Mouse (Mus musculus) CD4-positive helper T cell, adult 2 months (primary cell): ENCODE results near the gene Asic4.

Experiments used
- DNase-seq: peaks from one replicate; pipeline ENCODE4 v3.0.0-alpha.2; 2012; ENCODE audit warnings: low read depth, missing footprints, low spot score

Asic4 gene

DNA sequence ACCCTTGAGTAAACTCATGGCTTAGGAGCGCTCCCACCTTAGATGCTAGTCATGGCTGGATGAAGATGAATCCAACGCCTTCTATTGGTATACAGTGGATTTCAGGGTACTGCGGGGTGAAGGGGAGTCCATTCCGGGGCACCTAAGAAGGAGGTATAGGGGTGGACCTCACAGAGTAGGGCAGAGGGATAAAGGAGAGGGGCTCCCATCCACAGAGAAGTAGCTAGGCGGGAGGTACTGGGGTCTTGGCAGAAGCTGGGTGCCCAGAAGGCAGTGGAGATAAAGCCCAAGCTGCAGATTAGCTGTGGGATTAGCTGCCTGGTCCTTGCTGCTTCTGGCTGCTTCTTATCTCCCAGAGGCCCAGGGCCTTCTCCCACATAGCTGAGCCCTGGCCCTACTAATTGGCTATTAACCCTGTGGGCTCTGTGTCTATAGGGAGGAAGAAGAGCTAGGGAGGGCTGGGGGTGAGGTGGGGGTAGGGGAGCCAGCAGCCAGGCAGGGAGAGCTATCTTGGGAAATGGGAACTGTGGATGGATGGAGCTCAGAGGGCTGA, 13.5 kb downstream of the Asic4 start:
- DNase-seq: no peak

GRCm38 (mm10) chr1:75467215-75467927, 17.1 kb downstream of the Asic4 start:
- DNase-seq: peak; percentile 67

GRCm38 (mm10) chr1:75469287-75469825, 19.1 kb downstream of the Asic4 start:
- DNase-seq: no peak

DNA sequence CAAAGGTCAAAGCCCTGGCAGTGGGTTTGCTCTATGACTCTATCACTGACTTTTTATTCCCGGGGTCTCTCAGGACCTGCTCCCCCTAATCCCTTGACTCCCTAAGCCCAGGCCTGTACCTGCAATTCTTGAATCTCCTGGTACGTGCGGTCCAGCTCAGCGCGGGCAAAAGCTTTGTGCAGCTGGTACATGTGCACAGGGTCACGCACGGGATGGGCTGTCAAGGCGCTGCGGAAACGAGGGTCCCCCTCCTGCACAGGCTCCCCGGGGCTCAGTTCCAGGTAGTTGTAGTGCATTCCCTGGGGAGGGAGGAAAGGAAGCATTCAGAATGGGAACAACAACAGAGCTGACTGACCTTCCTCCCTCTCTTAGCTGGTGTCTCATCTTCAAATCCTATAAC, 26.2 kb downstream of the Asic4 start:
- no peak for DNase-seq

GRCm38 (mm10) chr1:75477264-75477965, 27.2 kb downstream of the Asic4 start:
- peak; percentile 81 for DNase-seq

- peak; percentile 45 for DNase-seq
Observed at GRCm38 (mm10) chr1:75477966-75478290, 27.7 kb downstream of the Asic4 start.

- no peak for DNase-seq
Observed at GRCm38 (mm10) chr1:75478497-75478896, 28.3 kb downstream of the Asic4 start.

DNA sequence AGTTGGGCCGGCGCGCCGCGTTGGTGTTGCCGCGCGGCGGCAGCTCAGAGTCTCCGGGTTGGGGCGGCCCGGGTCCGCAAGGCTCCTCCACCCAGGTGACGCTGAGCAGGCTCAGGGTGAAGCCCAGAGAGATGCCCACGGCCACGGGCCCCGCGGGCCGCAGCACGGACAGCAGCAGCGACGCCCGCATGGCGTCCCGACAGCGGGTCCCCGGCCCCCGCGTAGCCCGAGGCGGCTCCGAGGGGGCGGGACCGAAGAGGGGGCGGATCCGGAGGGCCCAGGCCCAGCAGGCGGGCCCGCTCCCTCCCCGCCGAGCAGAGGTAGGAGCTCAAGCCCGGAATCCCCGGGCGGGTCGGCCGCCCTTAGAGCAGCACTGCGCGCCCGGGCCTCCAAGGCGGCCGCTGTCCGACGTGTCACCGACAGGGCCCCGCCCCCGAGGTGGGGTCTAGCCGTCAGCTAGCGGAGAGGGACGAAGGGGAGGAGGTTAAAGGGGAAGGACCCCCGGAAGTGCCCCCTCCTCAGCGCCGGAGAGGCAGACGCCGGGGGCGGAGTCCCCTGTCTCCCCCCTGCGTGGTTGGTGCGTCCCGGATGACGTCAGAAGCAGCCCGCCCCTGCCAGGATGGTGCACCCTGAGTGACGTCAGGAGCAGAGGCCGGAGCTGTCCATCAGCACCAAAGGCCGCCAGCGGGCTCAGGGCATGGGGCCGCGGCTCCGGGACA, 28.8 kb downstream of the Asic4 start, which contains the start of the genes Chpf and Tmem198:
Gene Chpf (minus strand): TSS at position 392 of the 719 bp plus-strand sequence.
Gene Tmem198 (plus strand): TSS at position 617 of the 719 bp plus-strand sequence.
- DNase-seq: peak; percentile 95

DNA sequence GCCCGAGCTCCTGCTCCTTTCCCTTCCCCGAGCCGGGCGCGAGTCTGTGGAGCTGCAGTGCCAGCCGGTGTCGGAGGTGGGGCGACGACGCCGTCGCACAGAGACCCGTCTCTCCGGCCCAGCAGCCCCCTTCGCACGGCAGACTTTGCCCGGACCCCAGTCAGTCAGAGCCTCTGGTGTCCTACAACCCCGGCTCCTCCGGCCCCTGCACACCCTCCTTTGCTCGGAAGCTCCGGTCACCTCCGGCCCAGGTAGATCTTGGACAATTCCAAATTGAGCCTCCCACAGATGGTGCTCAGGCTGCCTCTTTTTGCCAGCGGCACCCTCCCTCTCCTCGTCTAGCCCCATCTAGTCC, 29.4 kb downstream of the Asic4 start:
- no peak for DNase-seq

GRCm38 (mm10) chr1:75480036-75480435, 29.8 kb downstream of the Asic4 start:
- no peak for DNase-seq

GRCm38 (mm10) chr1:75480735-75481134, 30.5 kb downstream of the Asic4 start:
- DNase-seq: no peak

DNA sequence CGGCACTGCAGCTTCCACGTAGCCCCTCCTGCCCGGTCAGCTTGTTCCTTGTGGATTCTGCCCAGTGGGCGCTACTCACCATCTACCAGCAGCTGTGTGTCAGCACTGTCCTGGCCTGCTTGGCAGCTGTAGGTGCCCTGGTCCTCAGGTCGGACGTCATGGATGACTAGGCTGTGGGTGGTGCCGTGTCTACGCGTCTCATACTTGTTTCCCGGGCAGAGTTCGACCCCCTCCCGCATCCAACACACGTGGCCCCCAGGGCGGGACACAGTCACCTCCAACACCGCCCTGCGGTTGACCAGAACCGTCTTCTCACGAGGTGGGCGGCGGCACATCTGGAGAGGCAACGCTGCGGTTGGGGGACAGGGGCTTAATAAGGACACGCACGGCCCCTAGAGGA, 36.3 kb downstream of the Asic4 start:
- peak; percentile 48 for DNase-seq

- peak; percentile 17 for DNase-seq
Observed at GRCm38 (mm10) chr1:75487040-75487404, 36.8 kb downstream of the Asic4 start.

GRCm38 (mm10) chr1:75487405-75488161, 37.3 kb downstream of the Asic4 start:
- DNase-seq: peak; percentile 84

- no peak for DNase-seq
Observed at GRCm38 (mm10) chr1:75490785-75491551, 40.7 kb downstream of the Asic4 start.

- DNase-seq: no peak
Observed at GRCm38 (mm10) chr1:75492579-75493170, 42.4 kb downstream of the Asic4 start.

DNA sequence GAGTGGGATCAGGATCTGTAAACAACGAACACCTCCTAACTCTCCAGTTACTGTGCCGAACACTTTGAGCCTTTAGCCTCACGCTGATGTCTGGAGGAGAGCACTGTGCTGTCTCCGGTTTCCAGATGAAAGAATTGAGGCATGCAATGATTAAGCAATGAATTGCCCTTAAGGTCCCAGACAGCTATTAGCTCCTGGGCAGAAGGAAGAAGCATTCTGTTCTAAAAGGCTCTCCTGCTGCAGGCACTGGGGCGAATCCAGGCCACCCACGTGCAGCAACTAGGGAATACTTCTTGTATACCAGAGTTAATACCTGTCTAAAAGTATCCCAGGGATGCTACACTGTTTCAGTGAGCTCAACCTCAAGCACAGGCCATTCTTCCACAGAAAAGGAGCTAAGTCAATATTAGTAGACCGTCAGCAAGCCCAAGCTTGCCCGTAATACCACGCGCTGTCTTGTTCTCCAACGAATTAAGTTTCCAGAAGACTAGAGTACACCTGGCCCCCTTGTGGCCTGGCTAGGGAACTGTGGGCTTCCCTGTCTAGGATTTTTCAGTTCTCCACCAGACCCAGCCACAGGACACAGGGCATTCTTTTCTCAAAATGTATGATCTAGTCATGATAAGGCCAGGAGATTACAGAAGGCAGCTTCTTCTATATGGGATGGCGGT, 44.8 kb downstream of the Asic4 start:
- DNase-seq: no peak

DNA sequence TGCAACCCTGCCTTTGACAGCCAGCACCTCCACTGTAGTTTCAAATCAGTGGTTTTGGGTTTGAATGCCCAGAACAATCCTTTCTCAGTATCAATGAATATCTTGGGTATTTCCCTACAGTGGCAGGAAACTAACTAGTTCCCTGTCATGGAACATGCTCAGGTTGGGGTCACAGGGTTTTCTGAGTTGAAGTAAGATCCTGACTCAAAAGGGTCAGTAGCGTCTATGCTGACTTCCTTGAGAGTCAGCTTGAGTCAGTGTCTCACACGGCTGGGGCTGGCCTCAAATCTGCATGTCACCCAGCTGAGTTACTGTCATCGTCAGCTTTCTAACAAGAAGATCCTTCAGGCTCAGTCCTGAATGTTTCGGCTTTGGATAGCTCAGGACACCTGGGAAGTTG, 48.7 kb downstream of the Asic4 start:
- no peak for DNase-seq

DNA sequence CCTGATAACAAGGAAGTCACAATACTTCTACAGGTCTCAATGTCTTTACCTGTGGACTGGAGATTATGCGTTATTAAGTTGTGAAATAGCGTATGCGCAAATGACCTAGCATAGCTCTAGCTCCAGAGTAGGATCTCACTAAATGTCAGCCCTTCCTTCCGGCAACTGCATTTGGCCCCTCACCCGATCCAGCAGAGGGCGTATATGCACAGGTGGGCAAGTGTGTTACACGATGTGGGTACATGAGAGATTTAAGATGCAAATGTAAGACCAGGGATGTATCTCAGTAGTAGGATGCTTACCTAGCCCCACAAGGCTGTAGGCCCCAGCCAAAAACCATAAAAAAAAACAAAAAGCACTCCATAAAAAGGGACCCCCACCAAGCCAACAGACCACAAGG, 49.2 kb downstream of the Asic4 start:
- DNase-seq: no peak

- DNase-seq: no peak
Observed at GRCm38 (mm10) chr1:75501905-75502304, 51.7 kb downstream of the Asic4 start.
